Mouse (Mus musculus): ENCODE measurements around the gene Zc3h12a.

DNA sequence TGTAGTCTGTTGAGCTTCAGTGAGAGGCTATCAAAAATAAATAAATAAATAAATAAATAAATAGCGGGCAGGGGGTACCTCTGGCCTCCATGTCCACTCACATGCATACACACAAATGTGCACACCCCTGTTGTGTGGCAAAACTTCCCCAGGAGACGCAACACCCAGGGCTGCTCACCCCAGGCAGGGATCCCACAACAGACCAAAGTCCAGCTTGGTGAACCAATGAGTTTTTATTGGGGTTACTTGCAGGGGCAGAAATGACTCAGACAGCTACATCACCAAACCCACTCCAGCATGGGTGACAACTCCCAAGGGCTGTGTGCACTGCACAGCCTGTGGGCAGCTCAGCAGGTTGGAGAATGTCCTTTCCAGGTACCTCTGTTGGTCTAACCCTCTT, 49.9 kb downstream of the Zc3h12a start:
- TF ChIP-seq GATA1 (IDR thresholded peaks at IDR 0.05; ENCODE audit: low read length), result no peak
- TF ChIP-seq TAL1 (IDR thresholded peaks at IDR 0.05; ENCODE audit: low read length), result no peak
